Mouse (Mus musculus) CD4-positive, CD25-positive, alpha-beta regulatory T cell (primary cell): ENCODE results near the gene Olfr1095. TPM values are rescaled to one million over a fixed set of nuclear protein-coding genes. Genes with fewer than 3 reads are reported as not detected.

ENCODE experiments used
- polyA plus RNA-seq: library from polyadenylated mRNA; unstranded; fragments of 100-300 nt; shearing (Covaris generic); gene quantifications from one replicate; pipeline ENCODE4 v1.2.1, GENCODE M21; 2017

Gene Olfr1095
- not detected for polyA plus RNA-seq

GRCm38 (mm10) chr2:86851596-86851995 is at the start of gene Olfr1095:
Gene Olfr1095 (minus strand): TSS chr2:86851696.

GRCm38 (mm10) chr2:86892116-86892515 is 40.6 kb upstream of the Olfr1095 start, which contains the start of gene Olfr1097:
Gene Olfr1097 (minus strand): TSS chr2:86892216.

GRCm38 (mm10) chr2:86874702-86875101 is 23.2 kb upstream of the Olfr1095 start, which contains the start of gene Gm13723:
Gene Gm13723 (minus strand): TSS chr2:86874802.

DNA sequence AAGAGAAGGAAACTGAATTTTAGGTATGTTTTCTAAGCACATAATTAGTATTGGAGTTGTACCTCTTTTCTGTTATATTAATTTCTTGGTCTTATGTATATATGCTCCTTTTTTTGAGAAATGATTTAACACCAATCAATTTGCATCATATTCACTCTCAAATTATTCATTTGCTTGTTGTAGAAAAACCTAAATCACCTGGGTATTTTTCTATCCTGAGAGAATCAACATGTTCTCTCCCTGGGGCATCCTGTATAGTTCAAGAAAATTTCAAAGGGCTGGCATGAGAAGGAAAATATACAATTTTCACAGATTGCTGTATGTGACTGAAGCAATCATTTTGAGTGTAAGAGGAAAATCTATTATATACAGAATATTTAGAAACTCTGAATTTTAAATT is 27.1 kb downstream of the Olfr1095 start, which contains the start of gene Olfr1094:
Olfr1094 (plus strand) TSS at position 301 of the 400 bp plus-strand sequence.

GRCm38 (mm10) chr2:86809918-86810317 is 41.6 kb downstream of the Olfr1095 start, which contains the start of gene Olfr141:
Gene Olfr141 (minus strand): TSS chr2:86810018.

Other genes starting within 250 kb of the Olfr1095 start
- not detected for gene Olfr1084, start 212.0 kb downstream of the Olfr1095 start, polyA plus RNA-seq
- gene Olfr1085, start 189.7 kb downstream of the Olfr1095 start, polyA plus RNA-seq, result not detected
- gene Olfr1086, start 171.6 kb downstream of the Olfr1095 start, polyA plus RNA-seq, result 0.19 TPM
- gene Olfr1087, start 153.3 kb downstream of the Olfr1095 start, polyA plus RNA-seq, result not detected
- not detected for gene Olfr1089, start 118.0 kb downstream of the Olfr1095 start, polyA plus RNA-seq
- not detected for gene Olfr1090, start 92.7 kb downstream of the Olfr1095 start, polyA plus RNA-seq
- gene Olfr1093, start 69.2 kb downstream of the Olfr1095 start, polyA plus RNA-seq, result not detected
- not detected for gene Olfr141, start 41.7 kb downstream of the Olfr1095 start, polyA plus RNA-seq
- gene Olfr1094, start 27.0 kb downstream of the Olfr1095 start, polyA plus RNA-seq, result not detected
- not detected for gene Gm13723, start 23.1 kb upstream of the Olfr1095 start, polyA plus RNA-seq
- not detected for gene Olfr1097, start 40.5 kb upstream of the Olfr1095 start, polyA plus RNA-seq
- gene Olfr1098, start 72.8 kb upstream of the Olfr1095 start, polyA plus RNA-seq, result not detected
- gene Olfr1099, start 109.0 kb upstream of the Olfr1095 start, polyA plus RNA-seq, result not detected
- gene Olfr1100, start 128.3 kb upstream of the Olfr1095 start, polyA plus RNA-seq, result not detected
- not detected for gene Olfr1101, start 139.5 kb upstream of the Olfr1095 start, polyA plus RNA-seq
- not detected for gene Olfr1102, start 146.7 kb upstream of the Olfr1095 start, polyA plus RNA-seq
- gene Olfr1104, start 175.4 kb upstream of the Olfr1095 start, polyA plus RNA-seq, result not detected
- gene Olfr1105, start 184.8 kb upstream of the Olfr1095 start, polyA plus RNA-seq, result not detected
- gene Olfr1106, start 200.6 kb upstream of the Olfr1095 start, polyA plus RNA-seq, result not detected
- not detected for gene Olfr1107, start 224.1 kb upstream of the Olfr1095 start, polyA plus RNA-seq
- 0.17 TPM for gene Olfr1109, start 244.3 kb upstream of the Olfr1095 start, polyA plus RNA-seq